Mouse (Mus musculus) spleen, adult 2 months (tissue): Measurements from ENCODE around the gene Rangrf. TPM values are rescaled to one million over a fixed set of nuclear protein-coding genes. Genes with fewer than 3 reads are reported as not detected.
"Not testable (repeated sequence)": the region's sequence is repeated elsewhere in the genome, so short reads cannot be mapped to it uniquely, and the experiment has no call there.

Source experiments
- DNase-seq, 2 experiments: peaks; one replicate each; pipeline versions ENCODE4 v3.0.0 to v3.0.0-alpha.2; 2012 to 2021; ENCODE audit warnings: low spot score in 2 of 2, low read depth in 1 of 2
- H3K27ac ChIP-seq: fragments of 200-500 bp; 2 replicates; pipeline ENCODE4 v1.5.1; 2012; ENCODE audit warnings: low read length, inconsistent platforms; ENCODE audit not compliant: insufficient read depth
- H3K27me3 ChIP-seq: fragments of 200-500 bp; 2 replicates; pipeline ENCODE4 v1.6.1; 2012; ENCODE audit warnings: mild to moderate bottlenecking, moderate library complexity, low read length, inconsistent platforms; ENCODE audit not compliant: control insufficient read depth, insufficient read depth
- H3K36me3 ChIP-seq: fragments of 200-500 bp; 2 replicates; pipeline ENCODE4 v1.6.1; 2012; ENCODE audit warnings: mild to moderate bottlenecking, low read length, inconsistent platforms; ENCODE audit not compliant: control insufficient read depth, insufficient read depth
- H3K4me1 ChIP-seq: fragments of 200-500 bp; 2 replicates; pipeline ENCODE4 v1.6.1; 2011; ENCODE audit warnings: inconsistent platforms; ENCODE audit not compliant: control insufficient read depth, insufficient read depth, insufficient read length
- H3K4me3 ChIP-seq: fragments of 200-500 bp; 2 replicates; pipeline ENCODE4 v1.5.1; 2011; ENCODE audit warnings: mild to moderate bottlenecking, inconsistent platforms; ENCODE audit not compliant: insufficient read depth, insufficient read length; ENCODE audit errors: extremely low read depth
- CTCF ChIP-seq: fragments of 200-500 bp; IDR thresholded peaks from 2 replicates; pipeline ENCODE4 v1.5.1; 2011; ENCODE audit warnings: mild to moderate bottlenecking, inconsistent platforms; ENCODE audit not compliant: insufficient read depth, insufficient read length, insufficient replicate concordance; ENCODE audit errors: extremely low read depth
- POLR2A ChIP-seq: fragments of 200-500 bp; IDR thresholded peaks from 2 replicates; pipeline ENCODE4 v1.6.1; 2011; ENCODE audit warnings: low read depth, low read length, inconsistent platforms
- WGBS: fragments of 180-500 bp; shearing (Covaris S2); methylation state at CpG from one replicate; pipeline ENCODE4 v1.1.7; 2018; 5-methylcytosine and 5-hydroxymethylcytosine counted together
- polyA plus RNA-seq: library from polyadenylated mRNA; depleted of rRNA; stranded (reverse); fragments of >200 nt; gene quantifications from 2 replicates; pipeline ENCODE4 v1.2.3, GENCODE M21; 2012

Rangrf gene
- polyA plus RNA-seq, 1 experiment: 10.1 TPM

DNA sequence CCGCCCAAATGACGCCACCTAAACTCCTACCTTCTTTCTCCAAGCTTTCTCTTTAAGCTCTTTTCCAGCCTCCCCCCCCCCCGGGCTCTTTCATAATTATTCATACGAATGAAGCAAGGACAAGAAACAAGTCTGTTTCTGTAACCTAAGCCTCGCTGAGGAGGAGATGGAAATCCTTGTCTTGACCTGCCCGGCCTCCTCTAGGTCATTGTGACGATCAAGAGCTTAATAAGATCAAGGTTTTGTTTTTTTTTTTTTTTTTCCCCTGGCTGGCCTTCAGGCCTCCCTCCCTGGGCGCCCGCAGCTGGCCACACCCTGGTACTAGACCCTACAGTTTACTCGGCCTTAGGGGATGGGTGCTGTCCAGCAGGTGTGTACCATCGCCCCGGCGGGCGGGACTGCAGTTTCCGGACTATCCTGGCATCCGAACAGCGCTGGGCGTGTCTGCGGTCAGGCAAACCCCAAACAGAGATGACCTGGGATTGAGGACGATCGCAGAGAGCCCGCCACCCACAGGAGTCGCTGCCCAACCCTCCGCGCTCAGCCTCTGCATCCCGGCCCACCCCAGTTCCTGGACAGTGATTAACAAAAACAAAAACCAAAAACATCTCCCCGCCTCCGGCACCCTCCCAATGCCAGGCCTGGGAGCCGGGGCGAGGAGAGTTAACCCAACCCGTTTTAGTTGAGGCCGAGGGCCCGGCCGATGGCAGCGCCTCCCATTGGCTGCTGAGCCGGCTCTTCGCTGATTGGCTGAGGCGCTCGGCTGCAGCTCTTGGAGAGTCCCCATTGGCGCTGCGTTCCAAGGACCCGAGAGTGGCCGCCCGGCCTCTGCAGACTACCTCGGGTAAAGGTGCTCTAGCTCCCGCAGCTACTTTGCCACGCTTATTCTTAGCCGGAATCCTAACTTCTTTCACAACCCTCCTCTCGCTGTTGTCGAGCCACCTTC is 7.4 kb downstream of the Rangrf start, which contains the start of gene Slc25a35:
Gene Slc25a35 (plus strand): TSS at position 795 of the 946 bp plus-strand sequence.
- Histone ChIP-seq H3K27ac (peak within 1 kb of the TSS; percentile 65), H3K4me3 (peak within 1 kb of the TSS; percentile 69), H3K27me3 (no peaks in the 10 kb centered on the region), H3K4me1 (no peaks in the 10 kb centered on the region; the same call in 1 of the 2 replicates), H3K36me3 (no peaks in the 10 kb centered on the region)
- 1% methylated on average over 50 of the region's 50 CpGs for WGBS
- DNase-seq: peak; percentile 59 to 89
- TF ChIP-seq CTCF: no peak
- no peak for TF ChIP-seq POLR2A

- Histone ChIP-seq H3K36me3 (no peaks in the 10 kb centered on the region), H3K27ac (no peak overlapping the region), H3K27me3 (no peaks in the 10 kb centered on the region), H3K4me1 (no peaks in the 10 kb centered on the region; the same call in 1 of the 2 replicates), H3K4me3 (no peak overlapping the region)
- WGBS: 39% methylated on average over 1 of the region's 1 CpGs
- TF ChIP-seq CTCF (no peak), POLR2A (no peak)
- DNase-seq: no peak
Measured at GRCm38 (mm10) chr11:68966554-68966953, 8.4 kb downstream of the Rangrf start.

- H3K27me3 ChIP-seq: no peaks in the 10 kb centered on the region
- peak; percentile 62 to 65 for DNase-seq
- no peaks in the 10 kb centered on the region; the same call in 1 of the 2 replicates for H3K4me1 ChIP-seq
- H3K36me3 ChIP-seq: no peaks in the 10 kb centered on the region
- H3K4me3 ChIP-seq: no peak overlapping the region
- no peak overlapping the region for H3K27ac ChIP-seq
- TF ChIP-seq POLR2A (no peak), CTCF (no peak)
- 30% methylated on average over 3 of the region's 3 CpGs for WGBS
Measured at GRCm38 (mm10) chr11:68965845-68966244, 9.1 kb downstream of the Rangrf start.

DNA sequence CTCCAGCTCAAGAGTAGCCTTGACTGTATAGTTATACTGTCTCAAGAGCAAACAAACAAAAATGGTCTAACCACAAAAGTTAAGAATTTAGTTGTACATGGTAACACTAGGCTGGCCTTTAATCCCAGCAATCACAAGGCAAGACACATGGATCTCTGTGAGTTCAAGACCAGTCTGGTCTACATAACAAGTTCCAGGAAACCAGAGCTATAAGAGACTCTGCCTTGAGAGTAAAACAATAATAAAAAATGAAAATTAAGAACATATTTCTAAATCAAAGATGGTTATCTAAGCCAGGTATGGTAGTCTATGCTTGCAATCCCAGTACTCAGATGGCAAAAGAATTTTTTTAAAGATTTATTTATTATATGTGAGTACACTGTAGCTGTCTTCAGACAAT is 9.9 kb downstream of the Rangrf start:
- Histone ChIP-seq H3K4me3 (no peak overlapping the region), H3K27ac (no peak overlapping the region), H3K36me3 (no peaks in the 10 kb centered on the region), H3K4me1 (no peaks in the 10 kb centered on the region; the same call in 1 of the 2 replicates), H3K27me3 (no peaks in the 10 kb centered on the region)
- TF ChIP-seq CTCF (no peak), POLR2A (no peak)
- DNase-seq: no peak

- TF ChIP-seq CTCF (no peak), POLR2A (no peak)
- Histone ChIP-seq H3K36me3 (no peaks in the 10 kb centered on the region), H3K27me3 (no peaks in the 10 kb centered on the region), H3K4me1 (no peaks in the 10 kb centered on the region; the same call in 1 of the 2 replicates), H3K4me3 (no peak overlapping the region), H3K27ac (no peak overlapping the region)
- WGBS: 81% methylated on average over 2 of the region's 2 CpGs
- no peak for DNase-seq
Measured at GRCm38 (mm10) chr11:68963405-68963804, 11.6 kb downstream of the Rangrf start.

- not testable (repeated sequence) for H3K27me3 ChIP-seq, DNase-seq, H3K4me3 ChIP-seq, H3K27ac ChIP-seq, H3K36me3 ChIP-seq, H3K4me1 ChIP-seq
- WGBS: 65% methylated on average over 11 of the region's 11 CpGs
Measured at GRCm38 (mm10) chr11:68962159-68962558, 12.8 kb downstream of the Rangrf start.

DNA sequence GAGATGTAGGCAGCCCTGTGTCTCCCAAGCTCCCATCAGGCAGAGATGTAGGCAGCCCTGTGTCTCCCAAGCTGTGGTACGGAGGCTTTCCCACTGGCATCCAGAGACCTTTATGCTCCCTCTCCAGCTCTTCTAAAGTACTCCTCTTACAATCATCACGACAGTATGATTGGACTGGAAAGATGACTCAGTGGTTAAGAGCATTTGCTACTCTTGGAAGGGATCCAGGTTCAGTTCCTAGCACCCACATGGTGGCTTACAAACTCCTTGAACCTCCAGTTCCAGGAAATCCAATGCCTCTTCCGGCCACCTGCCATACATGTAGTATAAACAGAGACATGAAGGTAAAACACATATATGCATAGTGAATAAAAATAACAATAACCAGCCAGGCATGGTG is 13.4 kb downstream of the Rangrf start:
- Histone ChIP-seq H3K4me3 (no peak overlapping the region), H3K4me1 (no peaks in the 10 kb centered on the region), H3K27ac (no peak overlapping the region), H3K36me3 (no peaks in the 10 kb centered on the region), H3K27me3 (no peaks in the 10 kb centered on the region)
- TF ChIP-seq POLR2A (no peak), CTCF (no peak)
- DNase-seq: no peak
- 72% methylated on average over 3 of the region's 3 CpGs for WGBS
